Mouse (Mus musculus): ENCODE measurements at regions not wholly inside any gene's neighbourhood (a gene's known extent, or its start where the extent isn't known, plus 50 kb on each side); places are given as distances from the start of the nearest gene placed in this dataset.
A peak's percentile ranks its signal among the peaks of the same experiment; 100 is the strongest.

DNA sequence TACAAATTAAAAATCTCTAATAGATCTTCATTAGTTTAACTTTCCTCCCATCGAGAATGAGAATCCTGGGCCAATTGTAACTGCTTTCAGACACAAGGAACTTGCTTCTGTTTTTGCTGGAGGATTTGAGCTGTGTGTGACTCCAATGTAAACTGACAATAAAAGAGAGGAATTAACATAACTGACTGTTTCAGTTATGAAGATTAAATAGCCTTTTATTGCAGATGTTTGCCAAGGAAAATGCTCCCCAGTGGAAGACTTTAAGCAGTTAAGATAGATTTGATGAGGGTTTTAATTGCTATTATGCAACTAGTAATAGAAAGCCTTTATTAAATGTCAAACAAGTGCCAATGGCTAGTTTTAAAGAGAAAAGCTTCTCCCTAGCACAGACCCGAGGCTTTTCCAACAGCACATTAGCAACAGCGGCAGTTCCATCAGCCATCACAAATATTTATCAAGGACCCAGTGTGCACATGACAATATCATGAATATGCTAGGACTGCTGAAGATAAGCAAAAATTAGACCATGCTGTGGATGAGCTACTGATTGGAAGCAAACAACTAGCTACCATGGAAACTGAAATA, 398.6 kb upstream of the Dmac1 start:
- Histone ChIP-seq H3K4me2 (ENCODE audit: low read depth, low read length) (no peak overlapping the region), H3K27me3 (ENCODE audit: control insufficient read depth, insufficient read depth, low read depth, low read length) (no peaks in the 10 kb centered on the region), H3K9ac (ENCODE audit: low read length) (no peak overlapping the region), H3K4me1 (replicated peaks; ENCODE audit: control insufficient read depth, insufficient read depth, low read length) (no peaks in the 10 kb centered on the region), H3K4me3 (ENCODE audit: low read length) (no peak overlapping the region), H3K27ac (ENCODE audit: low read length) (no peak overlapping the region), H3K36me3 (ENCODE audit: control insufficient read depth, insufficient read depth, low read length) (no peaks in the 10 kb centered on the region), H3K9me3 (ENCODE audit: control insufficient read depth, low read length) (no peaks in the 10 kb centered on the region)
- peak; percentile 62; the same call in 1 of the 2 replicates for ATAC-seq (ENCODE audit: low read depth)
- 38% methylated on average over 3 of the region's 3 CpGs for WGBS

DNA sequence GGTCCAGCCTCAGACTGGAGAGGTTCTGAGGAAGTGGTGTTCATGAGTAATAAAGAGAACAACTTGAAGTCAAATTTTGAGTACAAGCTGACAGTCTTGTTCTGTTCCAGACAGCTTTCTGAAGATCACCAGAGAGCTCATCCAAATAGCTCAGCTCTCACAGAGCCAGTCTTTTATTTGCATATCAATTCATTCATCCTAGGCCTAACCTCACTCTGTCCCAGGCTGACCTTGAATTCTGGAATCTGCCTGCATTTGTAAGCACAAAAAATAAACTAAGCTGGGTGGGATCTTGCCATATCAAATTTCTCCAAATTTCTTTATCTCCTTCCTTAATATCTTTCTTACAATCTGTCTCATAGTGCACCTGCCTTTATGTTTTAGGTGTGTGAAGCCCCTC, 362.9 kb upstream of the Dmac1 start:
- no peaks in the 10 kb centered on the region for H3K4me1 ChIP-seq (replicated peaks; ENCODE audit: control insufficient read depth, insufficient read depth, low read length)
- no peak overlapping the region for H3K4me3 ChIP-seq (ENCODE audit: low read length)
- H3K27ac ChIP-seq (ENCODE audit: low read length), result no peak overlapping the region
- no peaks in the 10 kb centered on the region for H3K27me3 ChIP-seq (ENCODE audit: control insufficient read depth, insufficient read depth, low read depth, low read length)
- no peaks in the 10 kb centered on the region for H3K36me3 ChIP-seq (ENCODE audit: control insufficient read depth, insufficient read depth, low read length)
- ATAC-seq (ENCODE audit: low read depth), result no peak
- no peaks in the 10 kb centered on the region for H3K9me3 ChIP-seq (ENCODE audit: control insufficient read depth, low read length)
- no peak overlapping the region for H3K9ac ChIP-seq (ENCODE audit: low read length)
- no peak overlapping the region for H3K4me2 ChIP-seq (ENCODE audit: low read depth, low read length)

DNA sequence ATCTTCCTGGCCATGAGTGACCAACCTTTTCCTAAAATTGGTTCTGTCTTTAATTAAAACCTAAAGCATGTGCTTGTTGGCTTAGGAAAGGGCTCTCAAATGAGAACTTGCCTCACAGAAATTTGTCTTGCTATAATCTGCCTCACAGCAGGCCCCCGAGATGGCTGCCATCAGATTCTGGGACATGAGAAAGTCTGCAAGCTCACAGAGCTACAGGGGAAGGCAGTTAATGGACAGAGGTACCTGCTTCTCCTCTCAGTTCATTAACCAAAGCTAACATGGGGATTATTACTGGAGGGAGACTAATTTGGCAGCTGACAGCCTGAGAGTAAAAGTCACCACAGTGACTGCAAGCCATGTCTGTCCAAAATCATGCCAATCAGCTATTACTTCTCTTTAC, 358.5 kb upstream of the Dmac1 start:
- no peaks in the 10 kb centered on the region for H3K4me1 ChIP-seq (replicated peaks; ENCODE audit: control insufficient read depth, insufficient read depth, low read length)
- no peak for ATAC-seq (ENCODE audit: low read depth)
- 58% methylated on average over 1 of the region's 1 CpGs for WGBS
- no peak overlapping the region for H3K9ac ChIP-seq (ENCODE audit: low read length)
- H3K4me2 ChIP-seq (ENCODE audit: low read depth, low read length), result no peak overlapping the region
- no peak overlapping the region for H3K4me3 ChIP-seq (ENCODE audit: low read length)
- no peak overlapping the region for H3K27ac ChIP-seq (ENCODE audit: low read length)
- H3K27me3 ChIP-seq (ENCODE audit: control insufficient read depth, insufficient read depth, low read depth, low read length), result no peaks in the 10 kb centered on the region
- no peaks in the 10 kb centered on the region for H3K36me3 ChIP-seq (ENCODE audit: control insufficient read depth, insufficient read depth, low read length)
- H3K9me3 ChIP-seq (ENCODE audit: control insufficient read depth, low read length), result no peaks in the 10 kb centered on the region

DNA sequence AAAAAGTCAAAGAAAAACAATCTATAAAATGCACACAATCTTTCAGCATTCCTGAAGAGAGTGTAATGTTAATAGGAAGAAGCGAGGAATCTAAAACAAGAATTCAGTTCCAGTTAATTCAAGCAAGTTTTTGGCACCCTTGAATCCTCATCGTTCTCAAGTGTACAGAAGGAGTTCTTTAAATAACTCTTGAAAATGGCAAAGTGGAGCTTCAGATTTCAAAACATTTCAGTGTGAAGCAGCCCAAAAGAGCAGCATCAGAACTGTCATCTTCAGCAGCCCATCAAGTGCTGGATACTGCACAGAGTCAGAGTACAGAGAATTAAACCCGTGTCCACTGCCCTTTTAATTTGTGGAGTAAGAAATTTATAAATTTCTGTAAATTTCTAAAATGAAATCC, 311.8 kb upstream of the Dmac1 start:
- Histone ChIP-seq H3K9me3 (ENCODE audit: control insufficient read depth, low read length) (no peaks in the 10 kb centered on the region), H3K27ac (ENCODE audit: low read length) (no peak overlapping the region), H3K4me2 (ENCODE audit: low read depth, low read length) (no peak overlapping the region), H3K27me3 (ENCODE audit: control insufficient read depth, insufficient read depth, low read depth, low read length) (no peaks in the 10 kb centered on the region), H3K36me3 (ENCODE audit: control insufficient read depth, insufficient read depth, low read length) (no peaks in the 10 kb centered on the region), H3K9ac (ENCODE audit: low read length) (no peak overlapping the region), H3K4me3 (ENCODE audit: low read length) (no peak overlapping the region), H3K4me1 (replicated peaks; ENCODE audit: control insufficient read depth, insufficient read depth, low read length) (no peaks in the 10 kb centered on the region)
- no peak for ATAC-seq (ENCODE audit: low read depth)
- WGBS, result 39% methylated on average over 3 of the region's 3 CpGs

DNA sequence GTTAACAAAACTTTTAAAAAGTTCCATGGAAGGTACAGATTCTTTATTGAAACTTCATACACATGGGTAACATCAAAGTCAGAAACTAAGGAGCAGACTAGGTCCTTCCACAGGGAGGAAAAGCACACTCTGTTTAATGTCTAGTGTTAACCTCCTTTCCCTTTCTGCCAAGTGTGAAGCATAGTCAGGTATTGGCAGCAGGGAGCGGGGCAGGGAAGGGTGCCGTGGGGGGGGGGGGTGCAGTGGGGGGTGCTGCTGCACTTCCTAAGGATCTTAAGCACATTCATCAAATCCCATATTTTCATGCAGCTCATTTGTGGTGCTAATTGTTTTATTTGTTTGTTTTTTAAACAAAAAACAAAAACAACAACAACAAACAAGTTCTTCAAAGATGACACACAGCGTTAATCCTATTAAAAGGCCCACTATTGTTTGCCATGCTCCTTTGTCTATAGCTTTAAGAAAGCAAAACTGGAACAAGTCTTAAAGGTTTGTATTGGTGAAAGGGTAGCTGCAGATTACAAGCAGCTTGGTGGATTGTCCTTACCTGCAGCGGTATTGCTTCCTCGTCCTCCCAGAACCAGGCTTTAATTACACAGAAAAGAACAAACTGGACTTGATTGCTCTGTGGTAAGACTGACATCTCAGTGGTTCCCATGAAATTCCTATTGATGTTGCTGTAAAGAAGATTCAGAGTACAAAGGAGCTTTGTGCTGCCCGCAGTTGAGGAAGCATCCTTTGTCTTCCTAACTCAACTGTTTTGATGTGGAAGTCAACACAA, 310.2 kb upstream of the Dmac1 start:
- Histone ChIP-seq H3K4me3 (ENCODE audit: low read length) (no peak overlapping the region), H3K27ac (ENCODE audit: low read length) (no peak overlapping the region), H3K27me3 (ENCODE audit: control insufficient read depth, insufficient read depth, low read depth, low read length) (no peaks in the 10 kb centered on the region), H3K9ac (ENCODE audit: low read length) (no peak overlapping the region), H3K4me1 (replicated peaks; ENCODE audit: control insufficient read depth, insufficient read depth, low read length) (no peaks in the 10 kb centered on the region), H3K9me3 (ENCODE audit: control insufficient read depth, low read length) (no peaks in the 10 kb centered on the region), H3K4me2 (ENCODE audit: low read depth, low read length) (no peak overlapping the region), H3K36me3 (ENCODE audit: control insufficient read depth, insufficient read depth, low read length) (no peaks in the 10 kb centered on the region)
- 76% methylated on average over 6 of the region's 6 CpGs for WGBS
- no peak for ATAC-seq (ENCODE audit: low read depth)

DNA sequence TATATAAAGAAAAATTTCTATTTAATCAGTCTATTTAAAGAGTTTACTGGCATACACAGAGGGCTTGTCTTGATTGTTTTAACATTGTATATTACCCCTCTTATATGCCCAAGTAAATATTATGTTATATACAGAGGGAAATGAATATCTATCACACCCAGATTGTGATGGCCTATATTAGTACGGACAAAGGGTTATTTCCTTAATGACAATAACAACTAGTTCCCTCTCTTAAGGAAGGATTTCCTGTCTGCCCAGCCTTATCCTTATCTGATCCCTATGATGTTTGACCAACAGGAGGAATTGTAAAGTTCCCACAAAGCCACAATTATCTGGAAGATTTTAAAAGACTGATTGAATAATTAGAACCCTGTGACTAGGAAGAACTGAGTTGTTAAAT, 301.8 kb upstream of the Dmac1 start:
- 62% methylated on average over 1 of the region's 1 CpGs for WGBS
- no peak overlapping the region for H3K4me3 ChIP-seq (ENCODE audit: low read length)
- H3K36me3 ChIP-seq (ENCODE audit: control insufficient read depth, insufficient read depth, low read length), result no peaks in the 10 kb centered on the region
- no peak for ATAC-seq (ENCODE audit: low read depth)
- no peak overlapping the region for H3K4me2 ChIP-seq (ENCODE audit: low read depth, low read length)
- H3K27me3 ChIP-seq (ENCODE audit: control insufficient read depth, insufficient read depth, low read depth, low read length), result no peaks in the 10 kb centered on the region
- H3K27ac ChIP-seq (ENCODE audit: low read length), result no peak overlapping the region
- H3K9ac ChIP-seq (ENCODE audit: low read length), result no peak overlapping the region
- no peaks in the 10 kb centered on the region for H3K4me1 ChIP-seq (replicated peaks; ENCODE audit: control insufficient read depth, insufficient read depth, low read length)
- H3K9me3 ChIP-seq (ENCODE audit: control insufficient read depth, low read length), result no peaks in the 10 kb centered on the region

DNA sequence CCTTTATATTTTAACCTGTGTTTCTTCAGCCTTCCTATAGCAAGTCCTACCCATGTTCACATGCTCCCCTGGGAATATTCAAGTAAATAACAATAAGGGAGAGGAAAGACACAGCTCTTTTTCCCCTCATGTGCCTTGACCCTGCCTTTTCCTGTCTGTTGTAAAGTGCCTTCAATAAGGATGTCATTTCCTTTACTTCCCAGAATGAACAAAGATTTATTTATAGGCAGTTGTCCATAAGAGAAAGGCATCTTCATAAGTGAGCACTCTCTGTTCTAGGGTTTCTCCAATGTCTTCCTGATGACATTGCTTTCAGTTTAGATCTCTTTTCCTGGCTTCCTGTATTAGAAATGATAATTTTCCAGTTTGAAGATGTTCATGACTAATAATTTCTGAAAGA, 294.5 kb upstream of the Dmac1 start:
- no peaks in the 10 kb centered on the region for H3K27me3 ChIP-seq (ENCODE audit: control insufficient read depth, insufficient read depth, low read depth, low read length)
- H3K9me3 ChIP-seq (ENCODE audit: control insufficient read depth, low read length), result no peaks in the 10 kb centered on the region
- no peak for ATAC-seq (ENCODE audit: low read depth)
- no peak overlapping the region for H3K4me2 ChIP-seq (ENCODE audit: low read depth, low read length)
- no peaks in the 10 kb centered on the region for H3K4me1 ChIP-seq (replicated peaks; ENCODE audit: control insufficient read depth, insufficient read depth, low read length)
- H3K36me3 ChIP-seq (ENCODE audit: control insufficient read depth, insufficient read depth, low read length), result no peaks in the 10 kb centered on the region
- H3K9ac ChIP-seq (ENCODE audit: low read length), result no peak overlapping the region
- no peak overlapping the region for H3K27ac ChIP-seq (ENCODE audit: low read length)
- no peak overlapping the region for H3K4me3 ChIP-seq (ENCODE audit: low read length)

DNA sequence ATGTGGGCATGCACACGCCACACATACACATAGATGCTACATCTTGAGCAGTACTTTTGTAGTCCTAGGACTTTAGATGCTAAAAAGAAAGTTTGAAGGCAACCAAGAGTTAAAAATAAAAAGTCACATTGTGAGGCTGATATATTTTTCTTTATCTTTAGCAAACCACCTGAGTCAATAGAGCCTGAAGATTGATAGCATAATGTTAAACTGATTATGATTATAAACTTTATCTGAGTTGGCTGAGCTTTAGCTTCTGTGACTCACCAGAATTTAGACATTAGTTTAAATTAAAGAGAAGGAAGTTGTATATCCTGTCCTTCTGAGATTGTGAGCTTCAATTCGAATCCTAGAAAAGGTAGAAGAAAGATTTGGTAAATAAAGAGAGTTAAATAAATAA, 289.5 kb upstream of the Dmac1 start:
- H3K27ac ChIP-seq (ENCODE audit: low read length), result no peak overlapping the region
- H3K9ac ChIP-seq (ENCODE audit: low read length), result no peak overlapping the region
- WGBS, result 63% methylated on average over 2 of the region's 2 CpGs
- H3K9me3 ChIP-seq (ENCODE audit: control insufficient read depth, low read length), result no peaks in the 10 kb centered on the region
- no peak overlapping the region for H3K4me3 ChIP-seq (ENCODE audit: low read length)
- H3K4me2 ChIP-seq (ENCODE audit: low read depth, low read length), result no peak overlapping the region
- H3K36me3 ChIP-seq (ENCODE audit: control insufficient read depth, insufficient read depth, low read length), result no peaks in the 10 kb centered on the region
- H3K27me3 ChIP-seq (ENCODE audit: control insufficient read depth, insufficient read depth, low read depth, low read length), result no peaks in the 10 kb centered on the region
- no peak for ATAC-seq (ENCODE audit: low read depth)
- H3K4me1 ChIP-seq (replicated peaks; ENCODE audit: control insufficient read depth, insufficient read depth, low read length), result no peaks in the 10 kb centered on the region

DNA sequence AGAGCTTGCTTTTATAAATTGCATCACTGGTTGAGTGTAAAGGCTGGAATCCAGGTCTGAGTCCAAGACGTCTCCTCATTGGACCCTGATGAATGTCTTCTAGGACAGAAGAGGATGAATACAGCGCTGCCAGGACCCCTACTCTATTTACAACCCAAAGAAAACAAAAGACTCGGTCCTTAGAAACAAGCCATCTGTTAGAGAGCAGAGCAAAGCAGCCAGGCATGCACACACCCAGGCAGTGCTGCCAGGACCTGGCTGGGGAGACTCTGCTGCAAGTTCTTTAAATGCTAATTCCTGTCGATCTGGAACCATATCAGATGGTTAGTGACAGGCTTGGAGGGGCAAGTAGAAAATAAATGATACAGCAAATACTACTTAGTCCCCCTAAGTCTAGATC, 284.4 kb upstream of the Dmac1 start:
- no peak overlapping the region for H3K27ac ChIP-seq (ENCODE audit: low read length)
- no peaks in the 10 kb centered on the region for H3K27me3 ChIP-seq (ENCODE audit: control insufficient read depth, insufficient read depth, low read depth, low read length)
- 22% methylated on average over 4 of the region's 4 CpGs for WGBS
- H3K4me2 ChIP-seq (ENCODE audit: low read depth, low read length), result no peak overlapping the region
- H3K9me3 ChIP-seq (ENCODE audit: control insufficient read depth, low read length), result no peaks in the 10 kb centered on the region
- no peak overlapping the region for H3K4me3 ChIP-seq (ENCODE audit: low read length)
- H3K4me1 ChIP-seq (replicated peaks; ENCODE audit: control insufficient read depth, insufficient read depth, low read length), result no peaks in the 10 kb centered on the region; the same call in 1 of the 2 replicates
- H3K36me3 ChIP-seq (ENCODE audit: control insufficient read depth, insufficient read depth, low read length), result no peaks in the 10 kb centered on the region
- no peak overlapping the region for H3K9ac ChIP-seq (ENCODE audit: low read length)
- ATAC-seq (ENCODE audit: low read depth), result no peak
